Comparison of ENCODE assay signal across 7 mouse cellular contexts in the genomic region with DNA sequence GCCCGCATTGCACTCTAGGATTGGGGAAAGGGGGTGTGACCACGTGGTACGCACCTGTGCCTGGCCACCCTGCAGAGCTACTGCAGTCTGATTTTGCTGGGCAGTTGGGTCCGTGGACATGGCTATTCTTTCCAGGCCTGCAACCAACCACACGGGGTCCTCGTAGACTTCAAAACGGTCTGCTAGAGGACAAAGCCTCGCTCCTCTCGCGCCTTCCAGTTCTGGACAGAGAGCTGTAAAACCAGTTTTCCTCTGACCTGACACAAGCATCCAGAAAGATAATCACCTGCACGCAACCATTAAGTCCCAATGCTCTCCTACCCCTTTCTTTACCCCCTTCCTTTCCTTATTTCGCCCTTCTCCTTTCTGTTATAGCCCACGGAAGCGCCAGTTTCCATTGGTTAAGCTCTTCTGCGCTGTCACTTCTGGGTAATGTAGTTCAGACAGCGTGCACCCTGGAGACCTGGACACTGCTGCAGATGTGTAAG. TPM values are rescaled to one million over a fixed set of nuclear protein-coding genes. Genes with fewer than 3 reads are reported as not detected.
A peak's percentile ranks its signal among the peaks of the same experiment; 100 is the strongest.
DNase-seq lines count a peak whose midpoint lies in the region; ATAC-seq and TF ChIP-seq lines count a peak whose summit lies in the region.

A gene (minus strand): TSS at position 377 of the 488 bp plus-strand sequence.

- intact Hi-C loops in left cerebral cortex, postnatal 14 days (cut with DNase I): loop anchor here (5.0 kb wide), 1 partner anchor 51 kb away; no protein-coding TSS in a partner anchor

- no peak within 1 kb of the TSS for H3K27ac ChIP-seq in cortical plate, adult 2 months (ENCODE audit: insufficient read depth, low read length)
- no peak within 1 kb of the TSS for H3K27ac ChIP-seq in intestine, embryonic 16.5 days (ENCODE audit: low read length)

- TF ChIP-seq POLR2A in cortical plate, adult 2 months (IDR thresholded peaks at IDR 0.05; ENCODE audit: extremely low read depth, insufficient read depth, low read length): no peak

- H3K9me3 ChIP-seq in intestine, embryonic 16.5 days (ENCODE audit: control insufficient read depth, low read length): no peaks in the 10 kb centered on the region

- peak within 1 kb of the TSS; percentile 55 for H3K4me3 ChIP-seq in cortical plate, adult 2 months (ENCODE audit: insufficient read depth, low read length)
- H3K4me3 ChIP-seq in intestine, embryonic 16.5 days (ENCODE audit: low read length): peak within 1 kb of the TSS; percentile 50

- ATAC-seq in intestine, embryonic 16.5 days: peak; percentile 100
- ATAC-seq in megakaryocyte progenitor cell, adult 5-6 weeks (replicated peaks; ENCODE audit: poor library complexity): peak; percentile 98

- DNase-seq in adrenal gland, adult 8-10 months: peak; percentile 39
- peak; percentile 18 to 38 for DNase-seq in gastrocnemius, postnatal 4 days (ENCODE audit: low spot score in 2 of 2)
- DNase-seq in left cerebral cortex, postnatal 14 days (ENCODE audit: low spot score in 2 of 2): peak; percentile 56 to 66
- peak; percentile 41 for DNase-seq in right cerebral cortex, postnatal 14 days

- peak within 1 kb of the TSS; percentile 50 for H3K4me2 ChIP-seq in intestine, embryonic 16.5 days (ENCODE audit: low read depth, low read length)

- H3K27me3 ChIP-seq in intestine, embryonic 16.5 days (replicated peaks; ENCODE audit: control insufficient read depth, insufficient read depth, low read length): no peaks in the 10 kb centered on the region

- TF ChIP-seq CTCF in cortical plate, adult 2 months (IDR thresholded peaks at IDR 0.05; ENCODE audit: extremely low read depth, insufficient read depth, low read length): peak; percentile 23; the same call in 1 of the 2 replicates

- H3K4me1 ChIP-seq in cortical plate, adult 2 months (ENCODE audit: control insufficient read depth, insufficient read depth, low read length): no peaks in the 10 kb centered on the region
- no peaks in the 10 kb centered on the region for H3K4me1 ChIP-seq in intestine, embryonic 16.5 days (ENCODE audit: control insufficient read depth, insufficient read depth, low read length)

- WGBS in intestine, embryonic 16.5 days: 4% methylated on average over 16 of the region's 16 CpGs

- H3K9ac ChIP-seq in intestine, embryonic 16.5 days (ENCODE audit: low read depth, low read length): peak within 1 kb of the TSS; percentile 60

- H3K36me3 ChIP-seq in intestine, embryonic 16.5 days (ENCODE audit: control insufficient read depth, insufficient read depth, low read length): no peaks in the 10 kb centered on the region

RNA-seq across cellular contexts. Expression of the gene that starts here (rescaled TPM):
- 1 to 10 TPM in 3 of 4 experiments, under 1 TPM in 1; 0.98 to 1.2 (median 1.0) TPM for total RNA-seq in adrenal gland, adult 8-10 months (2022)
- polyA plus RNA-seq in cortical plate, adult 2 months (2012; rRNA removed): 1.1 and 1.2 TPM in 2 replicates
- under 1 TPM; 0.20 to 0.26 TPM for total RNA-seq in gastrocnemius, postnatal 4 days (2021)
- 1.3 TPM in 2 replicates for polyA plus RNA-seq in intestine, embryonic 16.5 days (2015; fragmentation: Nextera tagmentation; extraction: Ambion mirVana)
- total RNA-seq in left cerebral cortex, postnatal 14 days (2021): 1 to 10 TPM; 1.5 to 2.0 TPM
- total RNA-seq in megakaryocyte progenitor cell, adult 5-6 weeks (2015): 1.7 and 3.1 TPM in 2 replicates
- total RNA-seq in megakaryocyte progenitor cell, adult 5-6 weeks (2017): 1.9 and 4.3 TPM in 2 replicates

Comparison
In these comparisons a context has a peak if more than half of its experiments do, and no peak if none do; other contexts are left out.
1. Peak in DNase-seq in gastrocnemius, postnatal 4 days; RNA of the gene not detected or under 1 TPM.